Mouse (Mus musculus) forebrain, embryonic 13.5 days (tissue): ENCODE data around the gene Ctxn1. TPM values are rescaled to one million over a fixed set of nuclear protein-coding genes. Genes with fewer than 3 reads are reported as not detected.
A peak's percentile ranks its signal among the peaks of the same experiment; 100 is the strongest.

Source experiments
- ATAC-seq: fragments of 200-750 bp; cut with Nextera tagmentation; 2 replicates; pipeline ENCODE4 v1.8.0; 2017
- H3K27ac ChIP-seq: fragments of 300-500 bp; sonication (generic); 2 replicates; pipeline ENCODE4 v1.5.1; 2015; ENCODE audit warnings: inconsistent platforms, mild to moderate bottlenecking, moderate library complexity
- H3K27me3 ChIP-seq: fragments of 300-500 bp; sonication (generic); 2 replicates; pipeline ENCODE4 v1.6.1; 2015; ENCODE audit warnings: mild to moderate bottlenecking, inconsistent platforms
- H3K36me3 ChIP-seq: fragments of 300-500 bp; sonication (generic); 2 replicates; pipeline ENCODE4 v1.6.1; 2015; ENCODE audit warnings: mild to moderate bottlenecking, inconsistent platforms; ENCODE audit not compliant: poor library complexity, severe bottlenecking
- H3K4me1 ChIP-seq: fragments of 300-500 bp; sonication (generic); 2 replicates; pipeline ENCODE4 v1.6.1; 2015; ENCODE audit warnings: inconsistent platforms
- H3K4me2 ChIP-seq: fragments of 300-500 bp; sonication (generic); 2 replicates; pipeline ENCODE4 v1.6.1; 2015; ENCODE audit warnings: inconsistent platforms, mild to moderate bottlenecking, moderate library complexity
- H3K4me3 ChIP-seq: fragments of 300-500 bp; sonication (generic); 2 replicates; pipeline ENCODE4 v1.5.1; 2015; ENCODE audit warnings: mild to moderate bottlenecking, inconsistent platforms
- H3K9ac ChIP-seq: fragments of 300-500 bp; sonication (generic); 2 replicates; pipeline ENCODE4 v1.6.1; 2015; ENCODE audit warnings: mild to moderate bottlenecking, inconsistent platforms
- H3K9me3 ChIP-seq: fragments of 300-500 bp; sonication (generic); replicated peaks from 2 replicates; pipeline ENCODE4 v1.6.1; 2016; ENCODE audit warnings: inconsistent platforms
- WGBS: fragments of 180-500 bp; shearing (Covaris S2); methylation state at CpG from one replicate; pipeline ENCODE4 v1.1.7; 2015; 5-methylcytosine and 5-hydroxymethylcytosine counted together
- polyA plus RNA-seq: library from polyadenylated mRNA; unstranded; fragments of >200 nt; fragmentation: Nextera tagmentation; extraction: Ambion mirVana; gene quantifications from 2 replicates; pipeline ENCODE4 v1.2.1, GENCODE M21; 2015

Ctxn1 gene
- polyA plus RNA-seq, 1 experiment from 2014 or later = 274 TPM

GRCm38 (mm10) chr8:4247951-4248540, 11.0 kb downstream of the Ctxn1 start, which contains the start of gene Tgfbr3l:
Tgfbr3l (plus strand) TSS chr8:4248214.
- H3K9ac ChIP-seq = peak within 1 kb of the TSS; percentile 51
- H3K27ac ChIP-seq = no peak within 1 kb of the TSS
- H3K27me3 ChIP-seq = peaks cover 4% of the 10 kb centered on the region; the same call in 1 of the 2 replicates
- peaks cover 18% of the 10 kb centered on the region for H3K4me1 ChIP-seq
- no peak for ATAC-seq
- H3K4me2 ChIP-seq = no peak within 1 kb of the TSS
- peaks cover 69% of the 10 kb centered on the region for H3K36me3 ChIP-seq
- no peak within 1 kb of the TSS for H3K4me3 ChIP-seq
- H3K9me3 ChIP-seq = no peaks in the 10 kb centered on the region
- 85% methylated on average over 15 of the region's 15 CpGs for WGBS

GRCm38 (mm10) chr8:4247241-4247640, 11.8 kb downstream of the Ctxn1 start:
- Histone ChIP-seq H3K4me3 (no peak overlapping the region), H3K36me3 (peaks cover 77% of the 10 kb centered on the region), H3K9me3 (no peaks in the 10 kb centered on the region), H3K4me2 (no peak overlapping the region), H3K4me1 (peaks cover 14% of the 10 kb centered on the region), H3K9ac (no peak overlapping the region), H3K27me3 (peaks cover 4% of the 10 kb centered on the region; the same call in 1 of the 2 replicates), H3K27ac (no peak overlapping the region)
- ATAC-seq = no peak
- WGBS = 91% methylated on average over 8 of the region's 8 CpGs

DNA sequence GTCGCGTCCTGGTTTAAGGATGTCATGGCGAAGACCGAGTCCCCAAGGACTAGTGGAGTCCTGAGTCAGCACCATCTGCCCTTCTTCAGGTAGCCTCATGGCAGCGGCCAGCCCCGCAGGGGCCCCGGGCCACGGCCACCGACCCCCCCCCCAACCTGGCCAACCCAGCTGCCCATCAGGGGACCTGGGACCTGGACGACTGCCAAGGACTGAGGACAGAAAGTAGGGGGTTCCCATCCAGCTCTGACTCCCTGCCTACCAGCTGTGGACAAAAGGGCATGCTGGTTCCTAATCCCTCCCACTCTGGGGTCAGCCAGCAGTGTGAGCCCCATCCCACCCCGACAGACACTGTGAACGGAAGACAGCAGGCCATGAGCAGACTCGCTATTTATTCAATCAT, 13.3 kb downstream of the Ctxn1 start:
- ATAC-seq = no peak
- Histone ChIP-seq H3K4me3 (no peak overlapping the region), H3K27me3 (peaks cover 4% of the 10 kb centered on the region; the same call in 1 of the 2 replicates), H3K9ac (no peak overlapping the region), H3K4me1 (peaks cover 24% of the 10 kb centered on the region), H3K9me3 (no peaks in the 10 kb centered on the region), H3K36me3 (peaks cover 87% of the 10 kb centered on the region), H3K27ac (no peak overlapping the region), H3K4me2 (no peak overlapping the region)
- 93% methylated on average over 12 of the region's 13 CpGs for WGBS

GRCm38 (mm10) chr8:4245061-4245460, 14.0 kb downstream of the Ctxn1 start:
- H3K4me3 ChIP-seq = no peak overlapping the region
- no peaks in the 10 kb centered on the region for H3K9me3 ChIP-seq
- H3K4me2 ChIP-seq = no peak overlapping the region
- H3K27me3 ChIP-seq = peaks cover 4% of the 10 kb centered on the region; the same call in 1 of the 2 replicates
- H3K27ac ChIP-seq = no peak overlapping the region
- no peak for ATAC-seq
- H3K36me3 ChIP-seq = peaks cover 90% of the 10 kb centered on the region
- peaks cover 24% of the 10 kb centered on the region for H3K4me1 ChIP-seq
- 97% methylated on average over 5 of the region's 5 CpGs for WGBS
- no peak overlapping the region for H3K9ac ChIP-seq

DNA sequence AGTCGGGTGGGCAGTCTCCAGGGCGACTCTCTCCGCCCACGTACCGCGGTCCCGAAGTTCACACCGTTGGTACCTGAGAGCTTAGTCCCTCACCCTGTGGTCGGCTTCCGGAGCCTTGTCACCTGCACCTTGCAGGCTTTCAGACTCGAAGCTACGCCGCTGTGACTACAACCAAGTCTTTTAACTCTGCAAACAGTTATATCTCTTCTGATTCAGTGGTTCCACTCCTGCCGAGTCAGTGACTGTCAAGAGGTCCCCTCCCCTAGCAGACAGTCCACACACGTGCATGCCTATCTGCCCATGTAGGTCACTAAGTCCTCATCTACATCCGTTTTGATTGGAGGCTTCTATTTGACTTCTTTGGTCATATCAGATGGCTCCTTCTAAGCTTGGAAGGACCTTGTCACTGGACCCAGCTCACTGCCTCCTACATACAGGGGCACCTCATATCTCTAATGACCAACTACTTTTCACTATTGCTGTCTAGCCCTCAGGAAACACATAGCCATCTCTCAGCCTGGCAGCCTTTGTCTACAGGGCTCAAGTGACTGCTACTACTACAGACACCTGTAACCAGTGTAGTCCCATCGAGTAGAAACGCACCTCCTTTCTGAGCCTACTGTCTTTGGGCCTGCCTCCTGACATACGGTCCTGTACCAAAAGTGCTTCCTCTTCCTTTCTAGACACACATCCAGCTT, 19.7 kb downstream of the Ctxn1 start:
- Histone ChIP-seq H3K4me2 (peak overlapping the region; percentile 89), H3K27ac (peak overlapping the region; percentile 83), H3K9me3 (no peaks in the 10 kb centered on the region), H3K9ac (peak overlapping the region; percentile 75), H3K4me3 (peak overlapping the region; percentile 69), H3K27me3 (no peaks in the 10 kb centered on the region), H3K36me3 (peaks cover 36% of the 10 kb centered on the region), H3K4me1 (peaks cover 34% of the 10 kb centered on the region)
- ATAC-seq = peak; percentile 28
- 14% methylated on average over 19 of the region's 19 CpGs for WGBS

- ATAC-seq = peak; percentile 95
- Histone ChIP-seq H3K36me3 (peaks cover 28% of the 10 kb centered on the region), H3K9ac (peak within 1 kb of the TSS; percentile 75), H3K27me3 (no peaks in the 10 kb centered on the region), H3K9me3 (no peaks in the 10 kb centered on the region), H3K27ac (peak within 1 kb of the TSS; percentile 94), H3K4me1 (peaks cover 34% of the 10 kb centered on the region), H3K4me3 (peak within 1 kb of the TSS; percentile 69), H3K4me2 (peak within 1 kb of the TSS; percentile 89)
- WGBS = under 1% methylated on average over 62 of the region's 71 CpGs
Measured at GRCm38 (mm10) chr8:4238434-4239192, 20.5 kb downstream of the Ctxn1 start, which contains the start of the genes Map2k7 and Gm49320. Map2k7 (plus strand) TSS chr8:4238740. Gm49320 (plus strand) TSS chr8:4238865.

GRCm38 (mm10) chr8:4237814-4238433, 21.1 kb downstream of the Ctxn1 start:
- ATAC-seq = no peak
- Histone ChIP-seq H3K36me3 (peaks cover 21% of the 10 kb centered on the region), H3K27me3 (no peaks in the 10 kb centered on the region)

DNA sequence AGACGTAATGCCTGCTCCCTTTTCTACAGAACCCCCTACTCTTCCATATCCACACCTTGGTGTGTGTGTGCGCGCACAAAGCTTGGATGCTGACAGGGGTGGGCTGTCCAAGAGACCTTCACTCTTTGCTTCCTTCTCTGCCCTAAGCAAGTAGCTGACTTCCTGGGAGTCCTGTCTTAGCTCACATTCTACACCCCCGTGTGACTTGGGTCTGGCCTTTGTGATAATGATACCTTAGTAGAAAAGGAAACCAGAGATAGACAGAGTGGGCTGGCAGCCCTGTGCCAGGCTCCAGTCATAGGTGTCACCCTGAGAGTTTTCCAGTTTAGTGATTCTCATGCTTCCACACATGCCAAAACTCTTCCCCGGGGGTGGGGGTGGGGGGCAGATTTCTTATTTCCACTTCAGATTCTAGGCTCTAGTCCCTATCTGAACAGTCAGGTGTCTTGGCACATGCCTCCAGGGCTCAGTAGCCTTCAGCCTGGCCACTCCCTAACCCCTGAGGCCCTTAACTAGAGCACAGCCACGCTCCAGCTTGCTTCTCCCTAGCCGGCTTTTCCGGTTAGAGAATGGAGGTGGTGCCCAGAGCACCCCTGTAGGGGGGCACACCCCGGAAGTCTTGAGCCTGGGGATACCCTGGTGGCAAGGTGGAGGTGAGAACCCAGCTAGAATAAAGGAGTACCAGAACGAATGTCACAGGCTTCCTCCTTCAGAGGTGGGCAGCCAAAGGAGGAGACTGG, 28.3 kb downstream of the Ctxn1 start:
- WGBS = 66% methylated on average over 10 of the region's 10 CpGs
- Histone ChIP-seq H3K36me3 (no peaks in the 10 kb centered on the region), H3K9me3 (no peaks in the 10 kb centered on the region), H3K4me1 (peaks cover 6% of the 10 kb centered on the region; the same call in 1 of the 2 replicates), H3K9ac (no peak overlapping the region), H3K4me2 (no peak overlapping the region), H3K4me3 (no peak overlapping the region), H3K27ac (no peak overlapping the region), H3K27me3 (peaks cover 24% of the 10 kb centered on the region)
- no peak for ATAC-seq

More at GRCm38 (mm10) chr8:4237814-4238433, 21.1 kb downstream of the Ctxn1 start:
- Histone ChIP-seq H3K4me1 (peaks cover 34% of the 10 kb centered on the region), H3K4me3 (peak overlapping the region; percentile 69), H3K9ac (peak overlapping the region; percentile 75), H3K27ac (peak overlapping the region; percentile 94), H3K4me2 (peak overlapping the region; percentile 89), H3K9me3 (no peaks in the 10 kb centered on the region)
- 15% methylated on average over 15 of the region's 15 CpGs for WGBS

DNA sequence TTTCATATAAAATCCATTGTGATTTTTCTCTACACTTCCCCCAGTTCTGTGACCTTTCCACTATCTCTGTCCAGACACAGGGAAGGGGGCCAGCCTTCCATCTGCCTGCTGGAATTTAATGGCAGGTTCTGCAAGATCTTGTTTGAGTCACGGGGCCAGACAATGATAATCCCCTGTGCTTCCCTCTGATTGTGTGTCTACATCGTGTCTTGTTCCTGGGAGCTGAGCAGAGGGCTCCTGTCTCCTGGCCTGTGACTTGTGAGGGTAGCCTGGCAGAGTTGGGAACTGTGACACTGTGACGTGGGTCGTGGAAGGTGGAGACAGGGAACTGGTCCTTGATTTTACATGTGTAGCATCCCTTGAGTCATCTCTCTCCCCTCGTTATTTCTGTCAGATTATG, 29.3 kb downstream of the Ctxn1 start:
- Histone ChIP-seq H3K36me3 (no peaks in the 10 kb centered on the region), H3K9me3 (no peaks in the 10 kb centered on the region), H3K27me3 (peaks cover 29% of the 10 kb centered on the region), H3K27ac (no peak overlapping the region), H3K4me3 (no peak overlapping the region), H3K4me2 (no peak overlapping the region), H3K4me1 (peaks cover 6% of the 10 kb centered on the region; the same call in 1 of the 2 replicates), H3K9ac (no peak overlapping the region)
- 64% methylated on average over 5 of the region's 5 CpGs for WGBS
- no peak for ATAC-seq

GRCm38 (mm10) chr8:4227919-4228318, 31.2 kb downstream of the Ctxn1 start:
- Histone ChIP-seq H3K4me2 (no peak overlapping the region), H3K27ac (no peak overlapping the region), H3K4me3 (no peak overlapping the region), H3K27me3 (peaks cover 30% of the 10 kb centered on the region), H3K36me3 (no peaks in the 10 kb centered on the region), H3K9ac (no peak overlapping the region), H3K4me1 (peaks cover 6% of the 10 kb centered on the region; the same call in 1 of the 2 replicates), H3K9me3 (no peaks in the 10 kb centered on the region)
- 93% methylated on average over 4 of the region's 4 CpGs for WGBS
- ATAC-seq = no peak

DNA sequence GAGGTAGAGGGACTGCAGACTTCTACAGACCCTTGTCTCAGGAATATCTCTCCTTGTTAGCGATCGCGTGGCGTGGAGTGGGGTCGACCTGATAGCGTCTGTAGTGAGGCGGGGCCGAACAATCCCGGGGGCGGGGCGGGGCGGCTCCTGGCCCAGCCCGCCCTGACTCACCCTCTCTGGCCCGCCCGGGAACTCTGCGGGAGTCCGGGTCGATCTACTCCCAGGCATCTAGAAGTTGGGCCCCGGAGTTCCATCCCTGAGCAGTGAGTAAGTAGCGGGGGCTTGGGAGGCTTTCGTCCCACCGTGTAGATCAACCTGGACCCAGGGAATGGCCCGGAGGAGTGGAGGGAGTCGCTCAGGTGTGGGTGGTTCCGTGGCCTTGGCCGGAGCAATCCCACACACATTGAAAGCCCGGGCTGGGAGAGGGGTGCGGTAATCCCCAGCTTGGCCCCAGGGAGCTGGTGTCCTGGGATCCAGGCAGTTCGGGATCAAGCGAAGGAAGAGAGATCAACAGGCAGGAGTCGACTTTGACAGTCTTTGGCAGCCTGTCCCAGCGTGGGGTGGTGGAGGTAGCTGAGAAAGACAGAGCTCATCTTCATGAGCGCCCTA, 32.2 kb downstream of the Ctxn1 start, which contains the start of gene Lrrc8e:
TSS of gene Lrrc8e (plus strand) at position 89 of the 609 bp plus-strand sequence.
- no peaks in the 10 kb centered on the region for H3K9me3 ChIP-seq
- H3K36me3 ChIP-seq = no peaks in the 10 kb centered on the region
- WGBS = 2% methylated on average over 33 of the region's 33 CpGs
- 0 out of 2 replicates have a peak, but pooled peaks have one; percentile 33 for ATAC-seq
- peak within 1 kb of the TSS; percentile 49 for H3K4me2 ChIP-seq
- peaks cover 6% of the 10 kb centered on the region; the same call in 1 of the 2 replicates for H3K4me1 ChIP-seq
- peak within 1 kb of the TSS; percentile 9; the same call in 1 of the 2 replicates for H3K9ac ChIP-seq
- peaks cover 30% of the 10 kb centered on the region for H3K27me3 ChIP-seq
- H3K27ac ChIP-seq = no peak within 1 kb of the TSS
- H3K4me3 ChIP-seq = peak within 1 kb of the TSS; percentile 9
